Mouse (Mus musculus) erythroblast, embryonic 14.5 days (primary cell): ENCODE data around the gene Cmip. TPM values are rescaled to one million over a fixed set of nuclear protein-coding genes. Genes with fewer than 3 reads are reported as not detected.

Experiments
- H3K27me3 ChIP-seq: 2 replicates; pipeline ENCODE4 v1.6.1; 2012; ENCODE audit warnings: inconsistent platforms; ENCODE audit not compliant: control insufficient read depth
- H3K36me3 ChIP-seq: 2 replicates; pipeline ENCODE4 v1.6.1; 2012; ENCODE audit warnings: mild to moderate bottlenecking, inconsistent platforms; ENCODE audit not compliant: control insufficient read depth
- H3K4me1 ChIP-seq: 2 replicates; pipeline ENCODE4 v1.6.1; 2012; ENCODE audit warnings: inconsistent platforms; ENCODE audit not compliant: control insufficient read depth
- H3K4me3 ChIP-seq: replicated peaks from 2 replicates; pipeline ENCODE3; 2012; ENCODE audit warnings: moderate library complexity, mild to moderate bottlenecking, inconsistent platforms
- H3K9me3 ChIP-seq: 2 replicates; pipeline ENCODE4 v1.6.1; 2012; ENCODE audit warnings: low read length, inconsistent platforms, mixed read lengths; ENCODE audit not compliant: control insufficient read depth
- GATA1 ChIP-seq: IDR thresholded peaks from 2 replicates; pipeline ENCODE4 v1.6.1; 2012; ENCODE audit warnings: low read length, inconsistent platforms, mixed read lengths
- TAL1 ChIP-seq: IDR thresholded peaks from 3 replicates; pipeline ENCODE4 v1.6.1; 2012; ENCODE audit warnings: low read length, inconsistent platforms, mixed read lengths
- polyA plus RNA-seq: library from polyadenylated mRNA; stranded (reverse); fragments of >175 nt; gene quantifications from 2 replicates; pipeline ENCODE4 v1.2.3, GENCODE M21; 2012

The Cmip gene
- polyA plus RNA-seq, 1 experiment = 8.2 TPM

- Histone ChIP-seq H3K36me3 (no peaks in the 10 kb centered on the region), H3K4me3 (no peak overlapping the region), H3K9me3 (no peaks in the 10 kb centered on the region), H3K4me1 (peaks cover 3% of the 10 kb centered on the region), H3K27me3 (peaks cover 17% of the 10 kb centered on the region)
- TF ChIP-seq GATA1 (no peak), TAL1 (no peak)
Observed at GRCm38 (mm10) chr8:117240326-117240725, 16.5 kb upstream of the Cmip start.

GRCm38 (mm10) chr8:117240841-117241494 lies 15.9 kb upstream of the Cmip start:
- H3K9me3 ChIP-seq = no peaks in the 10 kb centered on the region
- H3K36me3 ChIP-seq = no peaks in the 10 kb centered on the region
- H3K4me3 ChIP-seq = no peak overlapping the region
- TF ChIP-seq GATA1 = no peak
- no peak for TF ChIP-seq TAL1
- peaks cover 17% of the 10 kb centered on the region for H3K27me3 ChIP-seq
- peaks cover 3% of the 10 kb centered on the region for H3K4me1 ChIP-seq

DNA sequence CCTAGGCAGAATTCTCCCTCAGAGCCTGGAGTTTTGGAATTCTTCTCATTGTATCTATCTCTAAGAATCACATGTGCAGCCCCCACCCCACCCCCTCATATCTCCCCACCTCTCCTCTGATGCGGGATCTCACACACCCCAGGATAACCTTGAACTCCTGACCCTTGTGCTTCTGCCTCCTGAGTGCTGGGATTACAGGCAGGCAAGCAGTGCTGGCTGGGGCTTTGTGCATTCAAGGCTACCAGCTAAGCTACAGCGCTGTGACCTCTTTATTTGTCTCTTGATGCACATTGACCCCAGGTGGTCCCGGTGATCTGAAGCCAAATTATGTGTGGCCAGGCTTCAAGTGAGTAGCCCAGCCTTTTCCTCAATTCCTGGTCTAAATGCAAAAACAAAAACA lies 15.0 kb upstream of the Cmip start:
- TF ChIP-seq GATA1 (no peak), TAL1 (no peak)
- no peaks in the 10 kb centered on the region for H3K36me3 ChIP-seq
- peaks cover 3% of the 10 kb centered on the region for H3K4me1 ChIP-seq
- H3K27me3 ChIP-seq = peaks cover 17% of the 10 kb centered on the region
- H3K4me3 ChIP-seq = no peak overlapping the region
- no peaks in the 10 kb centered on the region for H3K9me3 ChIP-seq

GRCm38 (mm10) chr8:117242286-117242685 lies 14.6 kb upstream of the Cmip start:
- H3K9me3 ChIP-seq = no peaks in the 10 kb centered on the region
- no peak overlapping the region for H3K4me3 ChIP-seq
- TF ChIP-seq GATA1 (no peak), TAL1 (no peak)
- H3K36me3 ChIP-seq = no peaks in the 10 kb centered on the region
- H3K4me1 ChIP-seq = peaks cover 3% of the 10 kb centered on the region
- H3K27me3 ChIP-seq = peaks cover 17% of the 10 kb centered on the region

GRCm38 (mm10) chr8:117244601-117245000 lies 12.3 kb upstream of the Cmip start:
- H3K4me3 ChIP-seq = no peak overlapping the region
- H3K4me1 ChIP-seq = peaks cover 3% of the 10 kb centered on the region
- H3K36me3 ChIP-seq = no peaks in the 10 kb centered on the region
- no peaks in the 10 kb centered on the region for H3K9me3 ChIP-seq
- H3K27me3 ChIP-seq = peaks cover 28% of the 10 kb centered on the region
- TF ChIP-seq TAL1 (no peak), GATA1 (no peak)

DNA sequence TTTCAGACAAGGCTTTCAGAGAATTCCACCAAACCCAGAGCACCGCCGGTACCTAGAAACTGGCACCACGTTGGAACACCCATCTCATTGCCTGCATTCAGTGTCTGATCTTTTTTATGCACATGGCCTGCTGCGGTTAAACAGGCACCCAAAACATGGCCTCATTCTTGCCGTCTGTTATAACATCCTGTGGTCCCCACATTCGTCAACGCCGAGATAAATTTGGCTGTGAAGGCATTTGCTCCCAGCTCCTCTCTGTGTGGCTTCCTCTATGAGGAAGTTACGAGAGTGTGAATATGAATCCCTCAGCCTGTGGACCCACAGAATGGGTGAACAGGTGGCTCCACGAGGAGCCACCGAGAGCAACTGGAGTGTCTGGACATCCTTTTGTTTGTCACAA lies 8.5 kb upstream of the Cmip start:
- Histone ChIP-seq H3K9me3 (peaks cover 7% of the 10 kb centered on the region; the same call in 1 of the 2 replicates), H3K27me3 (peaks cover 23% of the 10 kb centered on the region), H3K36me3 (no peaks in the 10 kb centered on the region), H3K4me1 (peaks cover 6% of the 10 kb centered on the region), H3K4me3 (no peak overlapping the region)
- TF ChIP-seq TAL1 (no peak), GATA1 (no peak)

- Histone ChIP-seq H3K27me3 (peaks cover 20% of the 10 kb centered on the region), H3K4me1 (peaks cover 23% of the 10 kb centered on the region), H3K4me3 (no peak overlapping the region), H3K9me3 (peaks cover 11% of the 10 kb centered on the region; the same call in 1 of the 2 replicates), H3K36me3 (no peaks in the 10 kb centered on the region)
- no peak for TF ChIP-seq TAL1
- no peak for TF ChIP-seq GATA1
Observed at GRCm38 (mm10) chr8:117251086-117251681, 5.7 kb upstream of the Cmip start.

DNA sequence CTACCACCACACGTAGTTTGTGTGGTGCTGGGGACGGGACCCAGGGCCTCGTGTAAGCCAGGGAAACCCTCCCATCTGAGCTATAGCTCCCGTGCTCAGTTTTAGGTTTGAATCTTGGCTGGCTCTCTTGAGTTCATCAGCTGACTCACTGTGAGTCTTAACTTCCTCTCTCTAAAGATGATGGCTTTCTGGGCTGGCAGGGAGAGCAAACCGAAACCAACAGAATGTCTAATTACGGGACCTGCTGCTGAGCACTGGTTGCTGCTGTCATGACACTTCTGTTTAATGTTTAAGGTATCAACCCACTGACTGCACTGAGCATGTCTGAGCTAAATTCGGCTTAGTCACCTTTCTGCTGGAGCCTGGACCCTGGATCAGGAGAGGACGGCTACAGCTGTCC lies 4.2 kb upstream of the Cmip start:
- H3K4me3 ChIP-seq = no peak overlapping the region
- TF ChIP-seq GATA1 = no peak
- TF ChIP-seq TAL1 = no peak
- H3K27me3 ChIP-seq = peaks cover 15% of the 10 kb centered on the region
- peaks cover 11% of the 10 kb centered on the region; the same call in 1 of the 2 replicates for H3K9me3 ChIP-seq
- peaks cover 30% of the 10 kb centered on the region for H3K4me1 ChIP-seq
- no peaks in the 10 kb centered on the region for H3K36me3 ChIP-seq

DNA sequence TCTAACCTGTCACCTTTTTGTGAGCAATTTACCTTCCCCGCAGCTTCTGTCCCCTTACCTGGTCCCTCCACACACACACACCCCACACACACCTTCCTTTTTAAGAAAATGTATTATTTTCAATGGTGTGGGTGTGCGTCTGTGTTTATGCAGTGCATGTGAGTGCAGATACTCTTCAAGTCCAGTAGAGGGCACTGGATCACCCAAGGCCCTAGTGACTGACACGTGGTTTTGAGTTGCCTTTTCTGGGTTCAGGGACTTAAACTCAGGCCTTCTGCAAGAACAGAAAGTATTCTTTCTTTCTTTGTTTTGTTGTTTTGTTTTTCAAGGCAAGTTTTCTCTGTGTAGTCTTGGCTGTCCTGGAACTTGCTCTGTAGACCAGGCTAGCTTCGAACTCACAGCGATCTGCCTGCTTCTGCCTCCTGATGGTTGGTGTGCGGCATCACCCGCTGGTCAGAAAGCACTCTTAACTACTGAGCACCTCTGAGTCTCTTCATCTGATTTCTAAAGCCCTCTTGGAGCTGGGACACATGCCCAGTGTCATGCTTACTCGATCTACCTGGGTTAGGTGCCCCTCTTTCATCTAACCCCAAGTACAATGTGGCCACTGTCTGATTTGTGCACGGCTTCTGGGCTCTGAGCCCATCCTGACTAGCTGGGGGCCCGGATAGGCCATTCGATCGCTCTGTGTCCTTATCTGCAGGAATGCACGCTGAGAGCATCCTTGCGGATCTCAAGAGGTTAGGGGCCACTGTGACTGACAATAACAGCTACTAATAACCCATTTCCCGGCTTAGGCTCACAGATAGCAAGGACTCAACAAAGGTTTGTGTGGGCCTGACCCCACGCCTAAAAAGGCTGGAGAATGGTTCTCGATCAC lies 3.2 kb upstream of the Cmip start:
- Histone ChIP-seq H3K27me3 (peaks cover 8% of the 10 kb centered on the region), H3K4me3 (no peak overlapping the region), H3K4me1 (peaks cover 39% of the 10 kb centered on the region), H3K9me3 (peaks cover 11% of the 10 kb centered on the region; the same call in 1 of the 2 replicates), H3K36me3 (peaks cover 4% of the 10 kb centered on the region)
- TF ChIP-seq TAL1 (no peak), GATA1 (no peak)
